Mouse (Mus musculus) adrenal gland, postnatal 36 days (tissue): ENCODE results near the gene Fbn1. TPM values are rescaled to one million over a fixed set of nuclear protein-coding genes. Genes with fewer than 3 reads are reported as not detected.
"Not testable (repeated sequence)": the region's sequence is repeated elsewhere in the genome, so short reads cannot be mapped to it uniquely, and the experiment has no call there.

Experiments
- DNase-seq, 2 experiments: peaks; one replicate each; pipeline ENCODE4 v3.0.0; 2021; ENCODE audit warnings: mixed read lengths in 1 of 2
- total RNA-seq, 2 experiments: library from RNA; stranded (reverse); gene quantifications; 2 replicates each; pipeline ENCODE4 v1.2.3; 2021

Fbn1 gene
- total RNA-seq, 2 experiments from 2014 or later = 45.1 to 84.3 TPM

DNA sequence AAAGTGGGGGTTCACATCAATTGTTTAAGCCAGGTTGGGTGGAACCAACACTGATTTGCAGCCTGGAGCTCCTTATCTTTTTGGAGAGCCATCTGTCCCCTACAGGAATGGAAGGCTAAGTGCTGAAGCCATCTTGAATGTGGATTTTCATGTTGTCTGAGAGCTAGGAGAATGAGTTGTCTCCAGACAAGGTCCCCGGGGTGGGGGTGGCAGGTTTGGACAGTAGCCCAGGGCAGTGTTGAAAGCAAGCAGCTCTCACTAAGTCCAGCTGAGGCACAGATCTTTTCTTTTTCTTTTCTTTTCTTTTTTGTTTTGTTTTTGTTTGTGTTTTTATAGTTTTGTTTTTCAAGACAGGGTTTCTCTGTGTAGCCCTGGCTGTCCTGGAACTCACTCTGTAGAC is 216.7 kb downstream of the Fbn1 start:
- DNase-seq = peak; percentile 27 to 30

DNA sequence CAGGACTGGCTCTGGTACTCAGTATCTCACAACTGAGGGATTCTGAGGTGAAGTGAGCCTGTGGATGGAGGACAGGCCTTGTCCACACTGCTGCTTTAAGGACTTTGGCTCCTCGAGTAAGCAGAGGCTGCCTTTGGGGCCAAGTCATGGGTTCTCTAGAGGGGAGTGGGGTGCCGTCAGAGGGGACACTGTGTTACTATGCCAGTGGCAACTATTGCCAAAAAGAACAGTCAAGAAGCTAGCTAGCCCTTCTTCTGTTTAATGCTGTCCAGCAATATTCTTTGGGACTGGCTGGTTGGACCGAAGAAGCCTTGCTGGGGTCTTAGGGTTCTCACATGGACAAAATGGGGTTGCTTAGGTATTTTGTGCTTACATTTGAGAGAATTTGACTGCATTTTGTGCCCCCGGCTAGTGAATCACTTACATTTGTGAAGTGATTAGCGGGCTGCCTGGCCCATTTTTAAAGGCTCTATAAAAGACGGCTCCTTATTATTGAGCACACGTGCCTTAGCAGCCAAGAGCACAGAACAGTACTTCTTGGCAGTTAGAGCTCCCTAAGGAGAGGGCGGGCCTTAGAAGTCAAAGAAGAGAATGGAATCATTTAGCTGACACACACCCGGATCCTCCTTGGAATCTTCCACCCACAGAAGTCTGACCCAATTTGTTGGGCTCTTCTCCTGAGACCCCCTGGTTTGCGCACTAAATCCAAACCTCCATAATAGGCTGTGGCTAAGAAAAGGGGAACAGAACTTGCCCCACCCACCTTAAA is 217.4 kb downstream of the Fbn1 start:
- peak in 1 of 2 experiments; percentile 39 for DNase-seq

DNA sequence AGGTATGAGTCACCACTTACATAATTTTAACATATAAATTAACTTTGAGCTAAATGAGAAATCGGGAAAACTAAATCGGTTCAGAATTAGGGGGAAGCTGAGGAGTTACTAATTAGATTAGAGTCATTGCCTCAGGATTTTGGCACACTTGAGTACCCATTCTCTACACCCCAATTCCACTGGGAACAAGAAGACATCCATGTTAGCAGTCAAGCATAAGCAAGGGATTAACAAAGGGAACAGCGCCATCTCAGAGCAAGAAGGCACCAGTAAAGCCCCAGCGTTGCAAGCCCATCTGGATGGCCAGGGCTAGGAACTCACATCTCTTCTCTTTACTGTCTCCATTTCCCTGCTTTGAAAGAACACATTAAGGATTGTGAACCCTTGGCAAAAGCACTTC is 222.0 kb downstream of the Fbn1 start:
- no peak for DNase-seq

DNA sequence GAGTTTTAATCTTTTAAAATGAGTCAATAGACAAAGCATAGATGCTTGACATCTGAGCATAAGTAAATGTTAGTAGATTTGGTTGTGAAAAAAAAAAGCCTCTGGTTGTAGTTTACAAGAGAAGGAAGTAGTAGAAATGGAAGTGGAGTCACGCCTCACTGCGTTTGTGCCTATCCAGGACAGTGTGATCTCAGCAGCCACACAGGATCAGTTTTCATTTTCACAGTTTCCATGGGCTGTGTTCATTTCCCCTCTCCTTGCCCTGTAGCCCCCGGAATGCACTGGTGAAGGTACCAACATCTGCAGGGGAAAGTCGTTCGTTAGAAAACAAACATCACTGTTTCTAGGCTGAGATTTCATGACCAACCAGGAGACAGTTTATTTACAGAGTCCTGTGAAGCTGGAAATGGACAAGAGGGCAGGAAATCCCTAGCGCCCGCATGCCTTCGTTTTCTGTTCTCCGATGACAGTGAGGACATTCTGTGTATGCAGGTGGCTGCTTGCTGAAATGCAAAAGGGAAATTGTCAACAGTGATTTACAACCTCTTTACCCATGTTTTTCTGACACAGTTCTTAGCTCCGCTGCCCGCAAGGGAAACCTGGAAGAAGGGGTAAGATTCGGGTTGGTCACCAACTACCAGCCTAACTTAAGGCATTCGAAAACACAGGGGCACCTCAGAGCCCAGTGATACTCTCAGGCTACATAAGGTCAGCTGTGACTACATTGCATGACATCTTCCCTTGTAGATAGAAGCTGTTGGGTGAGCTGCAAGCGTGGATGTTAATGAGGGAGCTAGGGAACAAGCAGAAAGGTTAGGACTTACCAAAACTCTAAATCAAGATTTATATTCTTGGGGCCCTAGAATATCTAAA is 225.2 kb downstream of the Fbn1 start:
- DNase-seq = no peak

DNA sequence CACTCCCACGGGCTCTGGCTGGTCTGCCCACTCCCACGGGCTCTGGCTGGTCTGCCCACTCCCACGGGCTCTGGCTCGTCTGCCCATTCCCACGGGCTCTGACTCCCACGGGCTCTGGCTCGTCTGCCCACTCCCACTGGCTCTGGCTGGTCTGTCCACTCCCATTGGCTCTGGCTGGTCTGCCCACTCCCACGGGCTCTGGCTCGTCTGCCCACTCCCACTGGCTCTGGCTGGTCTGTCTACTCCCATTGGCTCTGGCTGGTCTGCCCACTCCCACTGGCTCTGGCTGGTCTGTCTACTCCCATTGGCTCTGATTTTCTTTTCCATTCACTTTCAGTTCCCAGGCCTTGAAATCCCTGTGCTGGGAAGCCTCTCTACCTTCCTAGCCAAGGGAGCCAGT is 227.8 kb downstream of the Fbn1 start:
- not testable (repeated sequence) for DNase-seq

DNA sequence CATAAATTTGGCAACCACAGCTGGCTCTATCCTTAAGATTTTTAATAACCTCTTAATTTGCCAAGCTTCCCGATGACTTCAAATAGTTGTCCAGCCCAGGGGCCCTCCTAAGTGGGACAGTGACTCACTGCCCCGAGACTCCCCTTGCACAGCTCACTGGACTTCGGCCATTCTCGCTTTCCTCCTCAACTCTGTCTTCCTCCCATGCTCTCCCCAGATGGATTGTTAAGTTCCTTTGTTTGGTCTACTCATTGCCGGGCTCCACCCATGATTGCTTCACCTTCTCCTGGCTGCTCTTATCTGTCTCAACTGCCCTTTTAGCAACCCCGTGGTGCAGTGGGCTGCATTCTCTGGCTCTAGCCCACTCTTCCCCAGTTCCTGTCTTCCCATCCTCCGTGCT is 229.3 kb downstream of the Fbn1 start:
- peak in 1 of 2 experiments; percentile 16 for DNase-seq

DNA sequence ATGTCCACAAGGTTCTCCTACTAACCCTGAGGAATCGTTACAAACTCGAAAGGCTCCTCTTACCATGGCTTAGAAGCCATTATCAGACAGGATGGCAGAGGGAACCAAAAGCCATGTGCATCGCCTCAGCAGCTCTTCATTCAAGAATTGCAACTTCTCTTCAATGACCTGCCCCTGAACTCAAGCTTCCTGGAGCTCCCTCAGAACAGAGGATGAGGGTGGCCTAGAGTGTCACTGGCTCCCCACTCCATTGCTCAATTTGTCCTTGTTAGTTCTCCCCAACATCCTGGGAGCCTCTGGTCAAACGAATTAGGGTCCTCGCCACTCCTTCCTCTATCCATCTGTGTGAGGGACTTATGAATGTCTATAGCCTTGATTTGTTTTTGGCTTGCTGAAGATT is 231.1 kb downstream of the Fbn1 start:
- DNase-seq = no peak

DNA sequence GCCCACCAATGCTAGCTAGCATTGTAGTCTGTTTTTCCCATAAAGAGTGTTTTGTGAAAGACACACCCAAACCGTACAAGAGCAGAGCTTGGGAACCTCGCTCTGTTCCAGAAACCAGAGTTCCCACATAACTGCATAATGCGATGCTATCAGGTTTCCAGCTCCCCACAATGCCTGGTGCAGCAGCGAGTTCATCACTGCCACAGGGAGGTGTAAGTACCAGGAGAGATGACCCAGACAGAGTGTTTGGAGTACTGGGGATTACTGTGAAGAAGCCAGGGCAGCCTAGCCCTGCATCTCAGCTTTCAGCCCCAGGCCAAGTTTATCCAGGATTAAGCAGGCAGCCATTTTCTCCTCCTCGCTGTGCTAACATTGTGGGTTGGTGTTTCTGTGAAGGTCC is 232.2 kb downstream of the Fbn1 start:
- DNase-seq = no peak

DNA sequence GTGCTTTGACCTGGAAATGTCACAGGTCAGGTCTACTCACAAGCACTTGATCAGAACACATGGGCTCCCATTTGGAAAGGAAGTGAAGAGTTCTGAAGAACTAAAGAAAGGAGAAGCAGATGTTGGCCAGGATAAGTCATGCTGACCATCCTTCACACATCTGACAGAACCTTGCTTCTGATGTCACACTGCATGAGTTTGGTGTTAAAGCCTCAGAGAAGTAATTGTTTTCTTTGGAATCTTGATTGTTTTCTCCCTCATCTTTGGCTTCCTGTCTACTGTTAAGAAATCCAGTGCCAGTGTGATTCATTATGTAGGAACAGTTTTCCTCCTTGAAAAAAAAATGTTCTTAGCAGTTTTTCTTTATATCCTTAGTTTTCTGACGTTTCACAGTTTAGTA is 238.9 kb downstream of the Fbn1 start:
- DNase-seq = no peak

DNA sequence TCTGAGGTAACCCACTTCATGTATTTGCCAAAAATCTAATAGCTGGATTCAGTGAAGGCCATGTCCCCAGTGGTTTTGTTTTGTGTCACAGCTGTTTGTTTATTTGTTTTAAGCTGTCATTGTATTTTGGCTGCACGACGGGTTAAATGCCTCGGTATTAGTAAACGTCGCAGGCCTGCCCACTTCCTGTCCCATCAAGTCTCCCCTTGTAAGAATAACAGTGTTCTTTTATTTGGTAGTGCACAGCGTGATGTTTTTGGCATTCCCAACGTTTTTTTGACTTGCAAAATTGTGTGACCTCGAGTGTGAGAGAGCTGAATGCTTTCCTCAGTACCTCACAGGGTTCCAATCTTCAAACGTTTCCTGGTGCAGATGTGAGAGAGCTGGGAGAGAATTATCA is 244.0 kb downstream of the Fbn1 start:
- no peak for DNase-seq

DNA sequence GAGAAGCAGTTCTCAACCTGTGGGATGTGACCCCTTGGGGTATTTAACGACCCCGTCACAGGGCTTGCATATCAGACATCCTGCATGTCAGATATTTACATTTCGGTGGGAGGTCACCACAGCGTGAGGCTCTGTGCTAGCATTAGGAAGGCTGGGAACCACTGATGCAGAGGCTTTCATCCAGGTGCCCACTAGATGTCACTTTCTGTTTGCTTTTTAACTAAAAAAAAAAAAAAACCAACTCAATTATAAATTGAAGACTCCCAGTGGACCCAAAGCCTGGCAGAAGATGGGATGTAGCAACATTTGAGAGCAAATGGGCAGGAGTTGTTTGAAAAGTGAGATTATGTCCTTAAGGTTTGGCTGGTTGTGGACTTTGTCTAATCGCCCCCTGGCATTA is 244.7 kb downstream of the Fbn1 start:
- DNase-seq = peak in 1 of 2 experiments; percentile 19

DNA sequence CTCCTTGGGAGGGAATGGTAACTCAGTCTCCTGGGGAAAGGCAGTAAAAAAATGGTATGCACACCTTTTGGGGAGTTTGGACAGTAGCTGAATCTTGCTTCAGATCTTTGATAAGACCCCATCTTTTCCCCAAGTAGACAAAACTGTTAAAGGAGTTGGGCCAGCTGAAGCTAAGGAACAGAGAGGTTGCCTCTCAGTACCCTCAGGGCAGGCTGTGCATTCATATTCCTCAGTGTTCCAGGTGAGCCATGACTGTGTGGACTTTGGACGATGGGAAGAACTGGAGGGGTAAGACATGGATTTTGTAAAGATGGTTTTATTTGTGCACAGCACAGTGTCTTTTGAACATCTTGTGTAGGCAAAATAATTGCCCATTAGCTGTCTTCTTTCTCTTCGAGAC is 247.5 kb downstream of the Fbn1 start:
- no peak for DNase-seq

DNA sequence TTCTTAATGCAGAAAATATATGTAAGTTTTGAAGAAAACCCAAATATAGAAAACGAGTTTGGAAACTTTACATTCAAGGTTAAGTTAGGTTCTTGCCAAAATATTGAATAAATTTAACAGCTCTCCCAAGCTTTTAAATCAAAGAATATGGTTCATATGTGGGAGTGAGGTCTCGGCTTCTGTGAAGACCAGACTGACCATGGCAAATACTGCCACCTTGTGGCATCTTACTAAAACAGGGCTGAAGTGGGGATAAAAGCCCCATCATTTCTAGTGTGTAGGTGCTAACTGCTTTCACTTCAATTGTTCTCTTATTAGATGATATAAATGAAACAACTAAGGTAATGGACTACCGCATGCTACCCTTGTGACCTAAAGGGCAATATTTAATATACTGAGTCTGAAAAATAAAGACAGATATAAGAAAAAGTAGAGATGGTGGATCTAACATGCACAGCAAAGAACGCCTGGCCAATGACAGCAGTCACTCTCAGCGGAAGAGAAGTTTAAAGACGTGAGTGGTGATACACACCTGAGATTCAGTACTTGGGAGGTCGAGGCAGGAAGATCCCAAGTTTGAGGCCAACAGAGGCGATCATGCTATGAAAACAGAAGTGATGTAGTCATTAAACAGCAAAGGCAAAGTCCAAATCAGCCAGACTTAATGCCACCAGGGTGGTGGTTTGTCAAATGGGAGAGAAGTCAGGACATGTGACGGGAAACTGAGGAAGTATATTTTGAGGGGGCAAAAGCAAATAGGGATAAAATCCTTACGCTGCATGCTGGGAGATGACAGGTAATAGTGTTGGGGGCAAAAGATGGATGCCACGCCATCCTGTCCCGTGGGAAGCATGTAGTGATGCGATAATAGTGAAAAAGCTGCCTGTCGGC is 248.3 kb downstream of the Fbn1 start:
- DNase-seq = peak in 1 of 2 experiments; percentile 31

DNA sequence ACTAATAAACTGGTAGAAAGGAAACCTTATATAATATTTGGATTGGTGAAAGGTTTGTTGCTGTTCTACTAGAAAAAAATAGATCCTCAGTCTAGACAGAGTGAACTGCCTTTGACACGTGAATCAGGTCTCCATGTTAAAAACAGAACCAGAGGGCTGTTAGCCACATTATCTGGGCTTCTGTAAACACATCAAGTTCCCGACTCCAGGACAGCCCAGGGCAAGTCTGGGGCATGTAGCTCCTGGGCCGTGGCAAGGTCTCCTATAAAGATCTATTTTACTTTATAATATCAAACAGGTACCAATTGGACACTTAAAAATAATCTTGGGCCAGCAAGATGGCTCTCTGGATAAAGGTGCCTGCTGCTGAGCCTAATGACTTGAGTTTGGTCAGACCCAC is 251.9 kb downstream of the Fbn1 start:
- no peak for DNase-seq

DNA sequence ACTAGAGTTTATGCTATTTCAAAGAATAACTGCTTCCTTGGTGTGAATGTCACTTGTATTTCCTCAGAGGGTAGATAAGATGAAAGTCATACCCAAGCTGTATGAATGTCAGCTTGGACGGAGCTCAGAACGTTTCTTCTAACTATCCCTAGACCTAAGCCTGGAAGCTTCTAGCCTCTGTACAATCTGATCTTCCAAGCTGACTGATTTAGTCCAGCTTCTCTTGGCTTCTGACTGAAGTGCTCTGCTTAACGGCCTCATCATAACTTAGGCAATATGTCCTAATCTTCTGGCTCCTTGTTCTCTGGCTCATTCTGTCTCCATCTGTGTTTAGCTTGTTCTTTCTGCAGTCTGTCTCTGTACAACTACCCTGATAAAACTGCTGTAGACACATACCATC is 253.2 kb downstream of the Fbn1 start:
- DNase-seq = no peak

DNA sequence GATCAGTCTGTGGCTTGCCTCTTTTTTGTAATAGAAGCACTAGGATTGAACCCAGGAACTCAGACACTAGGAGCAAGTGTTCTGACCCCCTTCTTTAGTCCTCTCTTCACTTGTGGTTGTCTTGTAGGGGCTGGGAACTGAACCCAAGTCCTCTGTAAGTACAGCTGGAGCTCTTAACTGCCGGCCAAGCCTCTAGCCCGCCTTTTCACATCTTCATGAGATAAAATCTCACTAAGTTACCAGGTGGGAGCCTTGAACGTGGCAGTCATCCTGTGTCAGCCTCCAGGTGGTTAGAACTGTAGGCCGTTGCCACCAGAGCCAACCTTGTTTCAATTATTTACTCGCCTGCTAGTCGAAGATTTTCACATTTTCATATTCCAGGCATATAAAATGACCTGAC is 254.1 kb downstream of the Fbn1 start:
- DNase-seq = no peak

DNA sequence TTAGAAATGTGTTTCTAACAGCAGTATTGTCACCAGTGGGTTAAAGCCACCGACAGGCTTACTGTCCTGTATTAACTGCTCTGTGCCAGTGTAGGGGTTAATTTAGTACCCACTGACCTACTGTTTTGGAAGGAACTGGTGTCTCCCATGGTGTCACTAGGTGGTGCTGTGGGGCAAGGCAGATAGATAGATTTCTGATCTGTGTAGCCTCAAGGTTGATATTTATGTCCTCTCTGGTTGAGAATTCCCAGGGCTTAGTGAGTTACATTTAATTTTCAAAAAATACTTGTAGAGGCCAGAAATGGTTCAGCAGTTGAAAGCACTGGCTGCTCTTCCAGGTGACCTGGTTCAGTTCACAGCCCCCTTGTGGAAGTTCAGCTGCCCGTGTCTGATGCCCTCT is 255.5 kb downstream of the Fbn1 start:
- DNase-seq = peak; percentile 55 to 73

DNA sequence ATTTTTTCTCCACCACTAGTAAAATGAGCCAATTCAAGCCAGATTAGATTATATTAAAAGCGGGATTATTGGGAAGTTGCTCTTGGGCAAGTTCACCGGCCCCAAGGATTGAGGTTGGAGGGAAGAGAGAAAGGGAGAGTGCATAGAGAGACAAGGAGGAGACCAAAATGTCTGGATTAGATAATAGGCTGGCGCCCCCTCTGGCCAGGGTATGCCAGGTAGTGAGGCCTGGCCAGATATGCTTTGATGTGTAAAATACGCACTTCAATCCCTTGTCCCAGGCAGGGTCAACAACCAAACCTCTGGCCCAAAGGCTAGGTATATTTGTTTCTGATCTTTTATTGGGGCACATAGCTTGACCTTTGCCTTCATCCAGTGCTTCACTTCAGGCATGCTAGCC is 256.0 kb downstream of the Fbn1 start:
- peak in 1 of 2 experiments; percentile 21 for DNase-seq
